ENCODE assay signal across 11 mouse cellular contexts in the genomic region with DNA sequence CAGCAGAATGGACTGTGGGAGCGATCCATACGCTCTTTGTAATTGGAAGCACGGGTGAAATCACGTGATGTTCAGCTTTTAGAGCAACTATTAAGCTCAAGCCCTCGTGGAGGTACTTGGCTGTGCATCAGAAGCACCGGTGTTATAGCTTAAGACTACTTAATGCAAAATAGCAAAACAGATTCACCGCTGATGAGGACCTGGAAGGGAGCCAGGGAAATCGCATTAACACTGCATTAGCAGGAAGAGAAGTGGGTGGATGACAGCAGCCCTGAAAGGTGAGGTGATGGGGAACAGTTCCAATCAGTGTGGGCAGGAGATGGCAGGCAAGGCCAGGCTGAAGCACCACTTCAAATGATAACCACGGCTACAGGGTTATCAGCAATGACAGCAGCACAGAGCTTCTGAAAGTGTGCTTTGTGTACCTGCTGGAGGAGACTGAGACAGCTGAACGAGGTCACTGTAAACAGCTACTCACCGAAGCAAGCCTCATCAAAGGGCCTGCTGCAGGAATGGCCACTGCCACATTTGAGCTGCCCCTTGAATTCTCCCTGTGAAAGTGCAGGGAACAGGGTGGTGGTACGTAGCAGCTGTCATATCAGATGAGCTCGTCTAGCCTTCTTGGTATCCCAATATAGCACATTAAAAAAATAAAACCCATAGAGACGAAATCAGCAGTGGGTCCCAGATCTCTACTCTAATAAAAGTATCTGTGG. TPM values are rescaled to one million over a fixed set of nuclear protein-coding genes. Genes with fewer than 3 reads are reported as not detected.
DNase-seq lines count a peak whose midpoint lies in the region; ATAC-seq lines count a peak whose summit lies in the region.
"Had no signal": no experiment of that assay in that cellular context is flagged by ENCODE, and none has a peak within 500 bp of the region (broad histone marks: within the 10 kb centered on the region; RNA-seq: fewer than 3 reads in every experiment).

No protein-coding gene starts in this region.

- WGBS in midbrain, embryonic 16.5 days, result 44% methylated on average over 14 of the region's 14 CpGs
- 73% methylated on average over 14 of the region's 14 CpGs for WGBS in kidney, embryonic 16.5 days

- H3K4me2 ChIP-seq in midbrain, embryonic 16.5 days (ENCODE audit: low read length), result no peak overlapping the region
- no peak overlapping the region for H3K4me2 ChIP-seq in kidney, embryonic 16.5 days (replicated peaks; ENCODE audit: low read depth, low read length)
- H3K4me2 ChIP-seq: stomach, embryonic 15.5 days had no signal

- no peak overlapping the region for H3K4me3 ChIP-seq in midbrain, embryonic 16.5 days (ENCODE audit: low read depth, low read length)
- H3K4me3 ChIP-seq in kidney, embryonic 16.5 days (ENCODE audit: low read length), result no peak overlapping the region
- H3K4me3 ChIP-seq: stomach, embryonic 15.5 days had no signal

- no peak overlapping the region for H3K9ac ChIP-seq in midbrain, embryonic 16.5 days (ENCODE audit: low read depth, low read length)
- H3K9ac ChIP-seq in kidney, embryonic 16.5 days (replicated peaks; ENCODE audit: low read length), result no peak overlapping the region
- H3K9ac ChIP-seq: stomach, embryonic 15.5 days had no signal

- peak; percentile 84 for ATAC-seq in midbrain, embryonic 16.5 days
- ATAC-seq in kidney, embryonic 16.5 days (ENCODE audit: low FRiP score, low TSS enrichment), result no peak
- ATAC-seq: Patski had no signal

- no peaks in the 10 kb centered on the region for H3K9me3 ChIP-seq in midbrain, embryonic 16.5 days (replicated peaks; ENCODE audit: control insufficient read depth, low read length, poor library complexity, severe bottlenecking)
- H3K9me3 ChIP-seq in kidney, embryonic 16.5 days (ENCODE audit: low read length), result no peaks in the 10 kb centered on the region
- H3K9me3 ChIP-seq: stomach, embryonic 15.5 days had no signal

- no peaks in the 10 kb centered on the region for H3K27me3 ChIP-seq in midbrain, embryonic 16.5 days (ENCODE audit: control insufficient read depth, insufficient read depth, low read depth, low read length)
- no peaks in the 10 kb centered on the region for H3K27me3 ChIP-seq in kidney, embryonic 16.5 days (ENCODE audit: insufficient read depth, low read length)
- H3K27me3 ChIP-seq: Patski; stomach, embryonic 15.5 days had no signal

- no peaks in the 10 kb centered on the region for H3K36me3 ChIP-seq in midbrain, embryonic 16.5 days (ENCODE audit: control insufficient read depth, insufficient read depth, low read length)
- H3K36me3 ChIP-seq in kidney, embryonic 16.5 days (ENCODE audit: insufficient read depth, low read length), result no peaks in the 10 kb centered on the region
- H3K36me3 ChIP-seq: stomach, embryonic 15.5 days had no signal

- H3K4me1 ChIP-seq in midbrain, embryonic 16.5 days (ENCODE audit: control insufficient read depth, insufficient read depth, low read length), result peaks cover 11% of the 10 kb centered on the region
- H3K4me1 ChIP-seq in kidney, embryonic 16.5 days (ENCODE audit: insufficient read depth, low read length), result no peaks in the 10 kb centered on the region
- H3K4me1 ChIP-seq: stomach, embryonic 15.5 days had no signal

- DNase-seq in left cerebral cortex, adult 11 months (ENCODE audit: low spot score), result peak; percentile 58
- DNase-seq in left cerebral cortex, adult 18-20 months (ENCODE audit: low spot score in 2 of 2), result no peak
- peak; percentile 59 for DNase-seq in cerebellum, adult 8-10 months
- peak; percentile 46 for DNase-seq in fat pad, adult 2 months (ENCODE audit: extremely low read depth, low read depth, low spot score)
- no peak for DNase-seq in kidney, adult 18-20 months

- H3K27ac ChIP-seq in midbrain, embryonic 16.5 days (ENCODE audit: low read length), result peak overlapping the region; percentile 65
- no peak overlapping the region for H3K27ac ChIP-seq in kidney, embryonic 16.5 days (ENCODE audit: low read length)
- H3K27ac ChIP-seq: stomach, embryonic 15.5 days had no signal

RNA-seq across cellular contexts. Expression of a gene that starts 20.1 kb away (rescaled TPM):
- total RNA-seq in left cerebral cortex, adult 18-20 months (2021), result 1 to 10 TPM; 1.8 to 2.5 TPM
- polyA plus RNA-seq in midbrain, embryonic 16.5 days (2015; fragmentation: Nextera tagmentation; extraction: Ambion mirVana), result 0.35 and 0.39 TPM in 2 replicates
- polyA plus RNA-seq in kidney, embryonic 16.5 days (2015; fragmentation: Nextera tagmentation; extraction: Ambion mirVana), result not detected in 2 replicates
- polyA plus RNA-seq: embryonic facial prominence, embryonic 11.5 days; heart, postnatal 0 days; Patski; stomach, embryonic 15.5 days had no signal

Comparison
In these comparisons a context has a peak if more than half of its experiments do, and no peak if none do; other contexts are left out.
1. DNase-seq: peak in left cerebral cortex, adult 11 months (single experiment), cerebellum, adult 8-10 months (single experiment) and fat pad, adult 2 months (single experiment); none in left cerebral cortex, adult 18-20 months (0 of 2) and kidney, adult 18-20 months (single experiment).